Mouse (Mus musculus): ENCODE measurements around the gene Prss53. TPM values are rescaled to one million over a fixed set of nuclear protein-coding genes. Genes with fewer than 3 reads are reported as not detected.

Prss53 gene
- 1.6 TPM in 1 of 2 replicates, not detected in the other for polyA plus RNA-seq (2011; ENCODE audit: insufficient read depth, insufficient read length, low replicate concordance, missing spikeins)

- no peak within 1 kb of the TSS for H3K27ac ChIP-seq (ENCODE audit: control insufficient read depth, insufficient read depth, low read depth, low read length, poor library complexity)
- TF ChIP-seq CTCF (IDR thresholded peaks at IDR 0.05; ENCODE audit: control insufficient read depth, insufficient read depth, low read length) (no peak), POLR2A (IDR thresholded peaks at IDR 0.05; ENCODE audit: borderline replicate concordance, control insufficient read depth, low read depth, low read length) (no peak)
- H3K4me1 ChIP-seq (ENCODE audit: control insufficient read depth, insufficient read depth, low read length): peaks cover 1% of the 10 kb centered on the region; the same call in 1 of the 2 replicates
- WGBS: 75% methylated on average over 4 of the region's 4 CpGs
- no peak within 1 kb of the TSS for H3K4me3 ChIP-seq (replicated peaks; ENCODE audit: control insufficient read depth, low read depth, low read length)
Observed at GRCm38 (mm10) chr7:127890798-127891197, at the start of gene Prss53. Gene Prss53, minus strand, starts transcription at chr7:127890970.

- Histone ChIP-seq H3K4me1 (ENCODE audit: control insufficient read depth, insufficient read depth, low read length) (no peaks in the 10 kb centered on the region; the same call in none of the 2 replicates), H3K4me3 (replicated peaks; ENCODE audit: control insufficient read depth, low read depth, low read length) (no peak overlapping the region), H3K27ac (ENCODE audit: control insufficient read depth, insufficient read depth, low read depth, low read length, poor library complexity) (no peak overlapping the region)
- no peak for TF ChIP-seq POLR2A (IDR thresholded peaks at IDR 0.05; ENCODE audit: borderline replicate concordance, control insufficient read depth, low read depth, low read length)
- no peak for TF ChIP-seq CTCF (IDR thresholded peaks at IDR 0.05; ENCODE audit: control insufficient read depth, insufficient read depth, low read length)
- 67% methylated on average over 18 of the region's 18 CpGs for WGBS
Observed at GRCm38 (mm10) chr7:127936216-127936884, 45.6 kb upstream of the Prss53 start.

DNA sequence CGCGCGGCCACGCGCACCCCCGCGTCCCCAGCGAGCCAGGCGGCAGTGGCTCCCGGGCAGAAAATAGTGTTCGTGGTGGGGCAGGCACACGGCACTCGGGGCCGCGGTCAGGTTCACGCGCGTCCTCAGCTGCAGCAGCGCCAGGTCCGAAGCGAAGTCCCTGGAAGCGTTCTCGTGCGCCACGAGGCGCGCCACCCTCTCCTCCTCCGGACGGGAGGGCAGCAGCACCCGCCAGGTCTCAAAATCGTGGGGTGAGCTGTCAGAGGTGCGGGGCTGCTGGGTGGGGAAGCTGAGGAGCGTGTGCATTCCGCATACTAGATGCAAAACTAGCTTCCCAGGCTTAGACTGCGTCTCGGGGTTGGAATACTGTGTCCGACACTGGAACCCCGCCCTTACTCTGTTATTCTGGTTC is 45.0 kb upstream of the Prss53 start:
- Histone ChIP-seq H3K4me1 (ENCODE audit: control insufficient read depth, insufficient read depth, low read length) (no peaks in the 10 kb centered on the region; the same call in none of the 2 replicates), H3K27ac (ENCODE audit: control insufficient read depth, insufficient read depth, low read depth, low read length, poor library complexity) (peak overlapping the region; percentile 8; the same call in 1 of the 2 replicates), H3K4me3 (replicated peaks; ENCODE audit: control insufficient read depth, low read depth, low read length) (peak overlapping the region; percentile 64)
- TF ChIP-seq CTCF (IDR thresholded peaks at IDR 0.05; ENCODE audit: control insufficient read depth, insufficient read depth, low read length): no peak
- TF ChIP-seq POLR2A (IDR thresholded peaks at IDR 0.05; ENCODE audit: borderline replicate concordance, control insufficient read depth, low read depth, low read length): no peak
- under 1% methylated on average over 38 of the region's 38 CpGs for WGBS

GRCm38 (mm10) chr7:127935028-127935722 is 44.4 kb upstream of the Prss53 start:
- TF ChIP-seq POLR2A (IDR thresholded peaks at IDR 0.05; ENCODE audit: borderline replicate concordance, control insufficient read depth, low read depth, low read length) (no peak; the same call in 1 of the 2 replicates), CTCF (IDR thresholded peaks at IDR 0.05; ENCODE audit: control insufficient read depth, insufficient read depth, low read length) (peak; percentile 93)
- H3K27ac ChIP-seq (ENCODE audit: control insufficient read depth, insufficient read depth, low read depth, low read length, poor library complexity): peak overlapping the region; percentile 37; the same call in 1 of the 2 replicates
- H3K4me1 ChIP-seq (ENCODE audit: control insufficient read depth, insufficient read depth, low read length): no peaks in the 10 kb centered on the region; the same call in none of the 2 replicates
- 5% methylated on average over 32 of the region's 32 CpGs for WGBS
- peak overlapping the region; percentile 64 for H3K4me3 ChIP-seq (replicated peaks; ENCODE audit: control insufficient read depth, low read depth, low read length)

- Histone ChIP-seq H3K4me1 (ENCODE audit: control insufficient read depth, insufficient read depth, low read length) (no peaks in the 10 kb centered on the region; the same call in none of the 2 replicates), H3K4me3 (replicated peaks; ENCODE audit: control insufficient read depth, low read depth, low read length) (no peak overlapping the region), H3K27ac (ENCODE audit: control insufficient read depth, insufficient read depth, low read depth, low read length, poor library complexity) (no peak overlapping the region)
- WGBS: 82% methylated on average over 5 of the region's 5 CpGs
- TF ChIP-seq CTCF (IDR thresholded peaks at IDR 0.05; ENCODE audit: control insufficient read depth, insufficient read depth, low read length) (no peak), POLR2A (IDR thresholded peaks at IDR 0.05; ENCODE audit: borderline replicate concordance, control insufficient read depth, low read depth, low read length) (no peak)
Observed at GRCm38 (mm10) chr7:127934075-127934474, 43.3 kb upstream of the Prss53 start.

DNA sequence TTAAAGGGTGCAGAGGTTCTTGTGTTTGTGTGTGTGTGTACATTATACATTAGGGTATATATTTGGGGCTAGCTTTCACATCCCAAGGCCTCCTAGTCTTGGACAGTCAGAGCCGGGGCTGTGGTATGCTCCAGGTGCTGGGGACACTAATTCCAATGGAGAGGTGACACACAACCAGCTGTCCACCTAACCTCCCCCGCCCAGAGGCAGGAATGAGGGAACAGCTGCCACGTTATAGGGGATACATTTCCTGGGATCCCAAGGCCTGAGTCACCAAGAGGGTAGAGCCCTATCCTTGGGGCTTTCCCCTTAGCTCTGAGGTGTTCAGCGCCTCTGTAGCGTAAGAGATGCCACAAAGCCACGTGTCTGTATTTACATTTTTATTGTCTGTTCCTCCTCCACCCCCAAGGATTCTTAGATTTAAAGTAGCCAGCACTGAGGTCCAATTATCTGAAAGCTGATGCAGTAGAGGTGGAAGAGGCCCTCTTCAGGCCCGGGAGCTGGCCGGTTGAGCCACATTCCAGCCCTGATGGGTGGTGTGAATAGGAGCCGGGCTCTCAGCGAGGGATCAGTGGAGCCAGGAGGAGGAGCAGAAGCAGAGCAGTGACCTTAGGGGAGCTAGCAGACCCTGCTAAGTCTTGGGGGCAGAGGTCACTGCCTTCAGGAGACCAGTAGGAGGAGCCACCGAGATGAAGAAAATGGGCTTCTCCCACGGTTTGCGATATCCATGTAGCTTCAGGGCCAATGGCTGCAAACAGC is 41.7 kb upstream of the Prss53 start:
- TF ChIP-seq POLR2A (IDR thresholded peaks at IDR 0.05; ENCODE audit: borderline replicate concordance, control insufficient read depth, low read depth, low read length) (no peak), CTCF (IDR thresholded peaks at IDR 0.05; ENCODE audit: control insufficient read depth, insufficient read depth, low read length) (no peak)
- WGBS: 78% methylated on average over 13 of the region's 13 CpGs
- Histone ChIP-seq H3K27ac (ENCODE audit: control insufficient read depth, insufficient read depth, low read depth, low read length, poor library complexity) (no peak overlapping the region), H3K4me3 (replicated peaks; ENCODE audit: control insufficient read depth, low read depth, low read length) (no peak overlapping the region), H3K4me1 (ENCODE audit: control insufficient read depth, insufficient read depth, low read length) (no peaks in the 10 kb centered on the region)

GRCm38 (mm10) chr7:127931351-127932135 is 40.8 kb upstream of the Prss53 start:
- H3K27ac ChIP-seq (ENCODE audit: control insufficient read depth, insufficient read depth, low read depth, low read length, poor library complexity): 0 out of 2 replicates have a peak overlapping the region, but pooled peaks have one; percentile 20
- TF ChIP-seq POLR2A (IDR thresholded peaks at IDR 0.05; ENCODE audit: borderline replicate concordance, control insufficient read depth, low read depth, low read length) (no peak), CTCF (IDR thresholded peaks at IDR 0.05; ENCODE audit: control insufficient read depth, insufficient read depth, low read length) (no peak)
- no peak overlapping the region for H3K4me3 ChIP-seq (replicated peaks; ENCODE audit: control insufficient read depth, low read depth, low read length)
- H3K4me1 ChIP-seq (ENCODE audit: control insufficient read depth, insufficient read depth, low read length): no peaks in the 10 kb centered on the region
- WGBS: 50% methylated on average over 13 of the region's 13 CpGs
